Mouse (Mus musculus) mesoderm, embryonic 11.5 days (tissue): ENCODE measurements around the gene Slc16a9.
A peak's percentile ranks its signal among the peaks of the same experiment; 100 is the strongest.

Experiments
- DNase-seq: peaks from one replicate; pipeline ENCODE4 v3.0.0-alpha.2; 2012; ENCODE audit warnings: low read depth, low spot score

The Slc16a9 gene

DNA sequence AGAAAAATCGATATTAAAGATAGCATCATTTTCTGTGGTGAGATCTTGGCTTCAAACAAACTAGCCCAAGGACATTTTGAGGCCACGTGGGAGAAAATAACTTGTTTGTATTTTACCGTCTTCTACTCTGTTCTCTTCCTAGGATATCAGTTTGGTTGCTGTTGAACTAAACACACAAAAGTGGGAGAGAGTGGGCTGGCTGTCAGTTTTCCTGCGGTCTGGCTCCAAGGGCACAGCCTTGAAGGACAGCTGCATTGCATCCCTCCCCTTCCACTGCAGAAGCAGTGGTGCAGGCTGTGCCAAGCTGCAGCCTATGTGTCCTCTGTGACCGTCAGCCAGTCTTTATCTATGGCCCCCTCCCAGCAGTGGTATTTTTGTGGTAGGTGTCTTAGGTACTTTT is 54.8 kb downstream of the Slc16a9 start:
- no peak for DNase-seq

DNA sequence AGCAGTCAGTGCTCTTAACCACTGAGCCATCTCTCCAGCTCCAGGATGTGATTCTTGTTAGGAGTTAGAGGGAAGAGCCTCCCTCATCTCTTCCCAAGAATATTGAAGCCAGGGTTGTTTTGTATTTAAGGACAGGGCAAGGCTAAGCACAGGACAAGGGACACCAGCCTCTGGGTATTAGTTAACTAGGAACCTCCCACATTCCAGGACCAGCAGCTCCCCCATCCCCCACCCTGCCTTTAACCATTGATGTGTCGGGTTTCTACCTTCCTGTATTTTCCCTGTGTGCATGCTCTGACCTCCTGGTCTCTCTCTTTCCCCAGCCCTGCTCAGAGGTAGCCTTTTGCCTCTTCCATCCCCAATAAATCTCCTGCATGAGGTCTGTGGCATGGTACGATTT is 56.3 kb downstream of the Slc16a9 start:
- DNase-seq, result no peak

DNA sequence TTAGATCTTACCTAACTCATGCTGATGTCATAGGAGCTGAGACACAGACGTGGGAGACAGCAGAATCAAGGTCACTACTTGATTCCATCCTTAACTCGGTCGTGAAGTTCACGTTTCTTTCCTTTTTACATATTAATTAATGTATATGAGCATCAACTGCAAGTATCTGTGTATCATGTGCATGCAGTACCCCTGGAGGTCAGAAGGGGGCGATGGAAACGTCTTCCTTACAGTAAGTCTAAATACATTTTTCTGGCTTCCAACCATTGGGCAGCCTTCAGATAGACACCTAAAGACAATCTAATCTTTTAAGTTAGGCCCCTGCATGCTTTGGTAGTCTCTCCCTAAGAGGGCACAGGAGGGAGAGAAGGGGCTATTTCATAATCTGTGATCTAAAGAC is 58.3 kb downstream of the Slc16a9 start:
- no peak for DNase-seq

DNA sequence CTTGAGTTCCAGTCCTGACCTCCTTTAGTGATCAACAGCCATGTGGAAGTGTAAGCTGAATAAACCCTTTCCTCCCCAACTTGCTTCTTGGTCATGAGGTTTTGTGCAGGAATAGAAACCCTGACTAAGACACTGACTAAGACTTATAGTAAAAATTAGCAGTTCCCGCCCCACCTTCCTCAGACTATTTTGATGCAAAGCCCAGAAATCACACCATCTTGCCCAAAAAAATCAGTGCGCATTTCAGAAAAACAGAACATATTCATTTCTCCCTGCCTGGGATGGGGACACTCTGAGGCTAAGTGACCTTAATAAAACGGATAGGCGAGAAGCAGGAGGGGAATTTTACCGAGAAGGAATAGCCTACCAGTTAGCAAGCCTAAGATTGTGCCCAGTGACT is 60.8 kb downstream of the Slc16a9 start:
- no peak for DNase-seq

DNA sequence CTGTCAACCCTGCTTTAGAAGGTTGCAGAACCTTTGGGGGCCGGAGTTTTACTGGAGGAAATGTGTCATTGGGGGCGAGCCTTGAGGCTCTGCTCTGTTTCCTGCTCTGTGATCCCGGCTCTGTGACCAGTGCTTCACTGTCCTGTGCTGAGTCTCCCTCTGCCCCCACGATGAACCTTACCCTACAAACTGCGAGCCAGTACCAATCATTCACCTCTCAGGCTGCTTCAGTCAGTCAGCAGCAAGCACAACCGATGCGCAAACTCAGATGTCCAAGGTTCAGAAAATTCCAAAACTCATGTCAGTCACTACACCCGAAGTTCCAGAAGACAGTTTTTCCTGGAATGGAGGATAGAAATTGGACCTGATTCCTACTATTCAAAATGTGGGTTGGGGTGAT is 64.5 kb downstream of the Slc16a9 start:
- no peak for DNase-seq

DNA sequence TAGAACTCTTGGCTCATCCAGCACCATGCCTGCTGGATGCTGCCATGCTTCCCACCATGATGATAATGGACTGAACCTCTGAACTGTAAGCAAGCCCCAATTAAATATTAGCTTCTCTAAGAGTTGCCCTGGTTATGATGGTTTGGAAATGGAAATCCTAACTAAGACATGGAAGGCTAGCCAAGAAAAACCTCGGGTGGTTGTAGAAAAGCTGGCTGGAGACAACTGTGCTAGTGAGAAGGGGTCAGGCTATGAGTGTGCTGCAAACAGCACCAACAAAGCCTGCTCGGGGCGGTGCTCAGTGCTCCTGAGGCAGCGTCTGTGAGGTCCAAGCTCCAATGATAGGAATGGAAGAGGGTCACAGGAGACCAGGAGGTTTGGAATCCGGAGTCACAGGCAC is 65.7 kb downstream of the Slc16a9 start:
- no peak for DNase-seq

DNA sequence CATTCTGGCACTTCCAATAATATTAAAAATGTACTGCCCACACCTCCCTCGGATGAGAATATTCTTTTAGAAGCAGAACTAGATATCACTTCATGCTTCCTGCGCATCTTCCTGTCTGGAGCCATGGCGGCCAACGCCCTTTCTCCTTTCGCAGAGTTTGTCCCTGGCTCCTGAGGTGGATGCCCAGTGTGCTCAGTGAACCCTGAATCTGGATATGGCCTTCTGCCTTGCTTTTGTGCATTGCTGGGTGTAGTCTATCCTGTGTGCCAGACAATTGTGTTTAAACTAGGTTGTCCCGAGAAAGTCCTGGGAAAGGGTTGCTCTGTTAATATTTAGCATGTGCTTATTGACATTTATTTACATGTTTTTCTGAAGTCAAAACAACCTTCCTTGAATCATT is 71.0 kb downstream of the Slc16a9 start:
- no peak for DNase-seq

DNA sequence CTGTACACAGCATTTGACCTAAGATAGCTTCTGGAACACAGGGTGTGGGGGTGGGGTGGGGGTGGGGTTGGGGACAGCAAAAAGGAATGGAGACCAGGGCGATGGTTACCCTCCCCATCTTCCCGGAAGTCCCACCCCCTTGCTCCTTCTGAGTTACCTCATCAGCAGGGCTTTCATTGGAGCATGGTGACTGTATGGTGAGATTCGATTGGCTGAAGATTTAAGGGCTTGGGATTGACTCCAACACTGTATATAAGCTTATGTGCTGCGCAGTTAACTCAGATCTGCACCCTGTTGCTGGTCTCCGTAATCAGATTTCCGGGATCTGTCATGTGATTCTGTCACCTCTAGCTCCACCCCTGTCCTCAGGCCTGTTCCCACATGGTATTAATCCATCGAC is 72.0 kb downstream of the Slc16a9 start:
- DNase-seq, result no peak

DNA sequence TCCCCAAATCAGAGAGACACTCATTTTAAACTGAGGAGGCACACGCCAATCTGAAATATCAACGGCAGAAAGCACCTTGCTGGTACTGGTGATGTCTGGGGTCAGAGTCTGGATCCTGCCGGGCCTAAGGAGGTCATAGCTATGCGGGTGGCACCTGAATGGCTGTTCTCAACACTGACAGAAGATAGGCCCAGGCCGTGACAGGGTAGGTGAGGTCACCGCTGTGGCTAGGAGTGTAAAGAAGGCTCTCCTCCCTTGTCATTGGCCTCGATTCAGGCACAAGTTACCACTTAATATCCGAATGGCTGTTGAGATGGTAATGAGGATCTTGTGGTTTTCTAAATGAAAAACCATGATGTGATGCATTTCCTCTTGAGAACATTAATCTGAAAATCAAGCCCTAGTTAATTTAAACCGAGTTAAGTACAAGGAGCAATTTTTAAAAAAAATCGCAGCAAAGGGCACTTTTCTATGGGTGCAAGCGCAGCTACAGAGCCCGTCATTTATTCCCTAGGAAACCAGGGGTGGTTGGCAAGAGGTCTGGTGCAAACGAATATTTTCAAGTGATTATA is 72.6 kb downstream of the Slc16a9 start:
- no peak for DNase-seq

DNA sequence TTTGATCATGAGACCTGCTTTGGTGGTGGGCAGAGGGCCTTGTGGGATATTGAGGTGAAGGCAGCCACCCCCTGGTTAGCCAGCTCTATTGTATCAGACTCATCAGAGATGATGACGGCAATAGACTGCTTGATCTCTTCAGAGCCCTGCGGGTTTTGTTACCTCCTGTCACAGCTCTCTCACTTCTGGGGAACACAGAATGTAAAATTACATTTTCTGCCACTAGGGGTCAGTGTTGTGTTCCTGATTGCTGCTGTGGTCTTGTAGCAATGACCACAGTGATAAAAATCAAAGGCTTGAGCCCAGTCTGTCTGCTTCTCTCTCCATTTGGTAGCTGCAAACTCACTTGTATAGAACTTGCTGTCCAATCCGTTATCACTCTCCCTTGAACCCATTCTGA is 73.7 kb downstream of the Slc16a9 start:
- peak; percentile 88 for DNase-seq

DNA sequence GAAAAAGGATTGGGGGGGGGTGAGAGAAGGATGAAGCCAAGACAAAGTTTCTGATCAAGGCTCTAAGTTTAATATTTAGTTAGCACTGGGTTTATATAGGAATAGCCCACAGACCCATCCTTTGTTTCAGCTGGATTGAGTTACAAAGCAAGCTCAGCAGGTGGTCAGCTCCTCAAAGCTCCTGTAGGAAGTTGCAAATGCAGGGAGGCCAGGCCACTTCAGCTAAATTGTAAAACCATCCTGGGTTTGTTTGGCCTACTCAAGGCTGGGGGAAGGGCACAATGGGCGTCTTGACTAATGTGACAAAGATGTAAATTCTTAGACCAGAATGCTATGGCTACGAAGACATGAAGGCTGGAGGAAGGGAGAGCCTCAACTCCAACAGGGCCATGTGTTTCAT is 80.6 kb downstream of the Slc16a9 start:
- no peak for DNase-seq

DNA sequence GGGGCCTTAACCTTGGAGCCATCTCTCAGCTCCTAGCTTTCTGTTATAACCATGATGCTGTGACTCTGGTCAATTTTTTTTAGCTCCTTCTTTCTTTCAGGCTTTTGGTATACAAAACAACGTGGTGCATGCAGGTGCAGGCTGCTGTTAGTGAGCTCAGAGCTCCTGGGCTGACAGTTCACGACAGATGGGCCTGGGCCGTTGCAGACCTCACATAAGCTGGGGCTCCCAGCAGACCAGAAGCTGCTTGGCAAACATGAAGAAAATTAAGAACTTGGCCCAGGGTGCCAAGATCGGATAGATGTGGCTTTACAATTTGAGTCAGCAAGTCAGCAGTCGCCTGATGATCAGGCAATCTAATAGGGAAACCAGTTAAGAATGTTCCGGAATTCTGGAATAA is 82.4 kb downstream of the Slc16a9 start:
- no peak for DNase-seq

DNA sequence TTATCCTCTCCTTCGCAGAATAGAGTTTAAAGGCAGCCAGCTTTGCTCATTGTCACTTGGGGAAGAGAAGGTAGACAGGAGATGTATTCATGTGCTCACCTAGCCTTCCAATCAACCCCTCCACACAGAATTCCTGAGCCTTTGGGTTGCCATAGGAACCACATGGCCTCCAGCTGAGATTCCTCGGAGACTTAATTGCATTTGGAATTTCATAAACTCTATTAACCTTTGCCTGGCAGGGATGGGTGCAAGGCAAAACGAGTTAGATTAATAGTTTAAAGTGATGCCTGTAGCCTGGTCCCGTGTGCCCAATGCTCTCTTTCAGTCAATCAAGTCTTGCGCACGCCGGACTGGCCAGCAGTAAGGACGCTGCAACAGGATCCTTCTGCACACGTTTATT is 83.2 kb downstream of the Slc16a9 start:
- no peak for DNase-seq
